Mouse (Mus musculus): ENCODE results near the gene Chrd.

Gene Chrd

DNA sequence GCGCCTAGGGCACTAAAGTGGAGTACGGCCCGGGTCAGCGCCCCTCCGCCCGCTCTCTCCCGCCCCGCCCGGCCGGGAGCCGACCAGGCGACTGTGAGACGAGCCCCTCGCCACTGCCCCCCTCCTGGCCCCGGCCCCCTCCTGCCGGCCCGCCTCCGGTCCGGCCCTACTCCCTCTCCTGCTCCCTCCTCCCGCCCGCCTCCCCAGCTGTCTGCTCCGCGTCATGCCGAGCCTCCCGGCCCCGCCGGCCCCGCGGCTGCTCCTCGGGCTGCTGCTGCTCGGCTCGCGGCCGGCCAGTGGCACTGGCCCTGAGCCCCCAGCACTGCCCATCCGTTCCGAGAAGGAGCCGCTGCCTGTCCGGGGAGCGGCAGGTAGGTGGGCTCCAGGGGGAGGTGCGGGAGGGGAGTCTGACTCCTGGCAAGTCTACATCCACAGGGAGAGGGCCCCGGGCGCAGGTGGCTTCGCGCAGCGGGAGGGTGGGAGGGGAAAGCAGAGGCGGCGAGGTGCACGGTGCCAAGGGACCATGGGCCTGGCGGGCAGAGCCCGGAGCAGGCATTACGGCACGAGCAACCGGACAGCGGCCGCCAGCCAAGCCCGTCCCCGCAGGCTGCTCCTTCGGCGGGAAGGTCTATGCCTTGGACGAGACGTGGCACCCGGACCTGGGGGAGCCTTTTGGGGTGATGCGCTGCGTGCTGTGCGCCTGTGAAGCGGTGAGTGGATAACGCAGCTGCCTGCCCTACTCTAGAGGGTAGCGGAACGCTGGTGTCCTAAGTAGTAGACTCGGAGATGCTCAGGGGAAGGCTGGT is at the start of gene Chrd:
Gene Chrd, plus strand, starts transcription at position 203 of the 806 bp plus-strand sequence.
- no peak for DNase-seq (ENCODE audit: extremely low read depth, low read depth, low spot score)

DNA sequence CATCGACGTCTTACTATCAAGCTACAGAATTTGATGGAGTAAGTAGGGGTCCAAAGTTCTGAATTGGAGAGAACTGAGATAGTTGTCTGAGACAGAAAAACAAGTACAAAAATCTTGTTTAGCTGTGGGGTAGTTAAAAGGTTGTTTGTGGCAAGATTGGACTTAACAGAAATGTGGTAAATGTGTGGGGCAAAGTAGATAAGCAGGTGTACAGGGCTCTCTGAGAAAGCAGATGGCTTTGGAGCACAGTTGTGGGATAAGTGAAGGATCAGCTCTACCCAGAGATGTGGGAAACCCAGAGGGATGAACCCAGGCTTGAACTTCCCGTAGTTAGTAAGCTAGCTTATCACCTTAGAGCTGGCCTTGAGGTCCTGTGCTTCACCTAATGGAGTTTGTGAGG is 42.2 kb upstream of the Chrd start:
- no peak for DNase-seq (ENCODE audit: extremely low read depth, low read depth, low spot score)

DNA sequence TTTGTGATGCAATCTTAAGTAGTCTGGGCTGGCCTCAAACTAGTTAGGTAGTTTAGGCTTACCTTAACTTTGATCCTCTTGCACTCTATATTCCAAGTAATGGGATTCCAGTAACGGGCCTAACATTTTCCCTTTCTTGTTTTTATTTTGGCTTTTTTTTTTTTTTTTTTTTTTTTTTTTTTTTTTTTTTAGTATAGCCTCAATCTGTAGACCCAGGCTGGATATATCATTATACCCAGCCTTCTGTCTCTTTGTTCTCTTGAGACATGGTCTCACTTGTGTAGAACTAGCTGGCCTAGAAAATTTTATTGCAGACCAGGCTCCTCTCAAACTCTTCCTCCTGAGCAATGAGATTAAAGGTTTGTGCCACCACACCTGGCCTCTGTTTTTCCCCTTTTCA is 41.3 kb upstream of the Chrd start:
- DNase-seq (ENCODE audit: extremely low read depth, low read depth, low spot score) = no peak

DNA sequence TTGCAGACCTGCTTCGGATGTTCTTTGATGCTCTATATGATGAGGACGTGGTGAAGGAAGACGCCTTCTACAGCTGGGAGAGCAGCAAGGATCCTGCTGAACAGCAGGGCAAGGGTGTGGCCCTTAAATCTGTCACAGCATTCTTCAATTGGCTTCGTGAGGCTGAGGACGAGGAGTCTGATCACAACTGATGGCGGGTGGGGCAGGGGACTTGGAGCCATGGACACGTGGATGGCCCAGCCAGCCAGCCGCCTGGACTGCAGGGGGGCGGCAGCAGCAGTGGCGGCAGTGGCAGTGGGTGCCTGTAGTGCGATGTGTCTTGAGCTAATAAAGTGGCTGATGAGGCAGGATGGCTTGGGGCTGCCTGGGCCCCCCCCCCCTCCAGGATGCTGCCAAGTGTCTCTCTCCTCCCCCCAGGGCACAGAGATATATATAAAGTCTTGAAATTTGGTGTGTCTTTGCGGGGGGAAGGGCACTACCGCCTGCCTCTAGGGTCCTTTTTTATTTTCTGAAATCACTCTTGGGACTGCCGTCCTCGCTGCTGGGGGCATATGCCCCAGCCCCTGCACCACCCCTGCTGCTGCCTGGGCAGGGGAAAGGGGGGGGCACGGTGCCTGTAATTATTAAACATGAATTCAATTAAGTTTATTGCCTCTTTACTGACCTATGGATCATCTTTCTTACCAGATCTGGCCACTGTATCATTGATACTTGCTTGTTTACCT is 40.5 kb upstream of the Chrd start:
- DNase-seq (ENCODE audit: extremely low read depth, low read depth, low spot score) = no peak

DNA sequence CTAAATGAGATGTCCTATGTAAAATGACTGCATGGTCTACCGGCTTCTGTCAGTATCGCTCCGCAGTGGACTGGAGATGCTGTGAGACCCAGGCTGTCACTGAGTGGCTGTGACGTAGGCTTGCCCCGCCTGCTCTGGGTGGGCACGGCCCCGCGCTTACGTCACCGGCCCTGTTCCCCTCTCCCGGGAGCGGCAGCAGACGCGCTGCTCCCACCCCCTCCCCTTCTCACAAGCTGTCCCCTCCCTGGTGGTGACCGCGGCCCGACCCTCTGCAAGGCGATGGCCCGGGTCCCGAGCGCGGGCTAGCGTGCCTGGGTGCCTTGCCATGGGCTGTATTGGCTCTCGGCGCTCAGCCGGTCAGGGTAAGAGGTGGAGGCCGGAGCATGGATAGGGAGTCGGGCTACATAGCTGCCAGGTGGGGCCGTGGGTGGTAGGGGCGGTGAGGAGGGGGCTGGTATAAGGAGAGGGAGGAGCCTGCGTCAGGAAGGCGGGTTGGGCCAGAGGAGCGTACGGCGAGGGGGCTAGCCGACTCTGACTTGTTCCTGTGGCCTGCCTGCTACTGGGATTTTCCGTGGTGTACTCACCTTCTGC is 39.7 kb upstream of the Chrd start, which contains the start of gene Fam131a:
Gene Fam131a, plus strand, starts transcription at position 131 of the 591 bp plus-strand sequence.
- DNase-seq (ENCODE audit: extremely low read depth, low read depth, low spot score) = no peak

DNA sequence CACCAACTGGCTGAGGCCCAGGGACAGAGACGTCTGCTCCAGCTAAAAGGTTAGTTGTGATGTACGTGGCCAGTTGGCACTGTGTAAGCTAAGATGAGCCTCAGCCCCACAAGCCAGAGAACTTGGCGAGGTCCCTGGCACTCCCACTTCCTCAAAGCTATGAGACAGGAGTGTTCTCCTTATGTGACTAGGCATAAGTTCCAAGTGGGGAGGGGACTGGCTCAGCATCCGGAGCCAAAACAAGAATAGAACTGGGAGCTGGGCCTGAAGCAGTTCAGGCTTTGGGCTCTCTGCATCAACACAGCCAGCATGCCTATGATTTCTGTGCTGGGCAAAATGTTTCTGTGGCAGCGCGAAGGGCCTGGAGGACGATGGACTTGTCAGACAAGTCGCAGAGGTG is 38.1 kb upstream of the Chrd start:
- DNase-seq (ENCODE audit: extremely low read depth, low read depth, low spot score) = no peak

DNA sequence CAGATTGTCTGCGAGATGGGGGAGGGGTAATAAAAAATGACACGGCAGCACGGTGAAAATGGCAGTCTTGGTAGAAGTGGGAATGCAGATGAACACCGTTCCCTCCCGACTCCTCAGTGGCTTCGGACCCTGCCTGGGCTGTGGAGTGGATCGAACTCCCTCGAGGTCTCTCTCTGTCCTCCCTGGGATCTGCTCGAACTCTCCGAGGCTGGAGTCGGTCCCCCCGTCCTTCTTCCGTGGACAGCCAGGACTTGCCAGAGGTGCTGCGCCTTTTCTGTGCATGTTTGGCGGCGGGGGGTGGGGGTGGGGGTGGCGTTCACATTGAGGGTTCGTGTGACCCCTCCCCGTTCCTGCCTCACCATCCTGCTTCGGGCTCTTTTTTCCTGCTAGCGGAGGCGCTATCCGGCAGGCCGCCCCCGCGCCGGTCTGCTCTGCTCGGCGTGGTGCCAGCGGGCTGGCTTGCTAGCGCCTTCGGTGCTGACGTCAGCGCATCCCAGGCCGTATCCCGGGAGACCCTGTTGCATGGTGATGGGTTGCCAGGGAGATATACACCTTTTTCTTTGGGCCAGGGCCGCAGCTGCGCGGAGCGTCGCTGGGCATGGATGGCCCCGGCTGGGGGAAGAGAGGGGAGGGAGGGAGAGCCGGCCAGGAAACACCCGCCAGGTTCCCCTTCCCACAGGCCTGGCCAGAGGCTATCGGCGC is 37.2 kb upstream of the Chrd start:
- no peak for DNase-seq (ENCODE audit: extremely low read depth, low read depth, low spot score)

DNA sequence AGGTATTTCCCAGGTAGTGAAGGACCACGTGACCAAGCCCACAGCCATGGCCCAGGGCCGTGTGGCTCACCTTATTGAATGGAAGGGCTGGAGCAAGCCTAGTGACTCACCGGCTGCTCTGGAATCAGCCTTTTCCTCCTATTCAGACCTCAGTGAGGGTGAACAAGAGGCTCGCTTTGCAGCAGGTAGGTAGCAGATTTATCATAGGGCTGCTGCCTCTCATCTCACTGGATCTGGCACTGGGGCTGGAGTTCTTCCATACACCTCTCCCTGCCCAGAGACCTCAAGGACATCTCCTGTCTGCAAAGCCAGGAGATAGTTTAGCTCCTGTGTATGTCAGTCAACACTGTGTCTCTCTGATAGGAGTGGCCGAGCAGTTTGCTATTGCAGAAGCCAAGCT is 33.7 kb upstream of the Chrd start:
- no peak for DNase-seq (ENCODE audit: extremely low read depth, low read depth, low spot score)

DNA sequence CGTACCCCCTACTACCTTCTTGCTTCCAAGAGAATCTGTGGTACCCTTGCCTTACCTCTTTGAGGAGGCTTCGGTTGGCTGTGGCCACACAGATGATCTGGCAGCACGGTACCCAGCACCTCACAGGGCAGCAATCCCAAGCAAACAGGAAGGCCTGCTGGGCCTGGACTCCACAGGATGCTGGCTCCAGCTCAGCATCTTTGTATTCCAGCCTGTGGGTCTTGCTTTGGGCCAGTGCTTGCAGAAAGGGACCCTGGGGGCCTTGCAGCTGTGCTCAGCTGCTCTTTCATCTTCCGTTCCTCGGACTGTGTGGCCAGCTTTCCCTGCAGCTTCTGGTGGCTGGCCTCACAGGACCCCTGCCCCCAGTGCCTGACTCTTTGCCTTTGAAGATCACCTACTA is 32.9 kb upstream of the Chrd start:
- no peak for DNase-seq (ENCODE audit: extremely low read depth, low read depth, low spot score)

DNA sequence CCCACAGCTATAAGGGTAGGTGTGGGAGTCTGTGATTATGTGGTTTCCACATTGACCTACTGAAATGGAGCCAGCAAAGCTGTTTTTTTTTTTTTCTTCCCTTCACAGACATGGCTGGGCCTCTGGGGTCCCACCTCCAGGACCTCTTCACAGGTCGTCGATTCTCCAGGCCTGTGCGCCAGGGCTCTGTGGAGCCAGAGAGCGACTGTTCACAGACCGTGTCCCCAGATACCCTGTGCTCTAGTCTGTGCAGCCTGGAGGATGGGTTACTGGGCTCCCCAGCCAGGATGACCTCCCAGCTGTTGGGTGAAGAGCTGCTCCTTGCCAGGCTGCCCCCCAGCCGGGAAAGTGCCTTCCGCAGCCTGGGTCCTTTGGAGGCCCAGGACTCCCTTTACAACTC is 31.6 kb upstream of the Chrd start:
- DNase-seq (ENCODE audit: extremely low read depth, low read depth, low spot score) = no peak

DNA sequence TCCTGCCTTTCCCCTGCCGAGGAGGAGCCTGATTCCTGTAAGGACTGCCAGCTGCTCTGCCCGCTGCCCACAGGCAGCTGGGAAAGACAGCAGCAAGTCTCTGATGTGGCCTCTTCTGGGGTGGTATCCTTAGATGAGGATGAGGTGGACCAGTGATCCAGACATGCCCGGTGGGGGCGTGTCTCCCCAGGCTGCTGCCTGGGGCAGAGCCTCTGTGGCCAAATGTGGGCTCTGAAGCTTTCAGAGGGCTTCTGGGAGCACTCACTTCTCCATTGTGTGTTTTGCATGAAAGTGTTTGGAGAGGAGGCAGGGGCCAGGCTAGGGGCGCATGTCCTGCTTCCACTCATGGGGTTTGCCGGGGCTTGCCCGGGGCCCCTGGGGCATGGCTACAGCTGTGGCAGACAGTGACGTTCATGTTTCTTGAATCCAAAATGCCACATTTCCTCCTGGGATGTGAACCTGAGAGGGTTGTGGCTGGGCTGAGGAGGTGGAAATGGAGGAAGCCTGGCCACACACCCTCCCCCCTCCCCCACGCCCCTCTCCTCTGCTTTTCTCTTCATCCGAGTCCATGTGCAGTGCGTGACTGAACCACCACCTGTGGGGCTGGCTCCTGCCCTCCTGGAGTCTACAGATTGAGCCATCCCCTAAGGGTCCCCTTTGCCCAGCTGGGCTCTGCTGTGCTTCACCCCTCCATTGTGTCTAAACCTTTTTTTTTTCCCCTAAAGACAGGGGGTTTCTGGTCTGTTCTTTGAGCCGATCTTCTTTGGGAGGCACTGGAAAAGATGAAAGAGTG is 31.0 kb upstream of the Chrd start:
- no peak for DNase-seq (ENCODE audit: extremely low read depth, low read depth, low spot score)

DNA sequence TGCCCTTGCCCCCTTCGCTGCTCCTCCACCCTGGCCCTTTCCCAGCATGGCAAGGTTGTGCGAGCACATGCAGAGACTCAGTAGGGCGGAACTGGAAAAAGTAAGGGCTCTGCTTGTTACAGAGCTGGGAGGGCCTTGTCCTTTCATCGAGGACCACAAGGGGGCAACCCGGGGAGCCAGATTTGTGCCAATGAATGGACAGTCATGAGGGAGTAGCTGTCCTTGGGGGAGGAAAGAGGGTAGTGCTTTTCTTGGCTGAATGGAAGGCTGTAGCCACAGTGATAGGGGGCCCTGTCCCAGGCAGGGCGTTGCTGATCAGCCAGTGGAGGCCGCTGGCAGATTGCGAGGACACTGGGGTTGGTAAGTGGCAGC is 30.4 kb upstream of the Chrd start:
- no peak for DNase-seq (ENCODE audit: extremely low read depth, low read depth, low spot score)

DNA sequence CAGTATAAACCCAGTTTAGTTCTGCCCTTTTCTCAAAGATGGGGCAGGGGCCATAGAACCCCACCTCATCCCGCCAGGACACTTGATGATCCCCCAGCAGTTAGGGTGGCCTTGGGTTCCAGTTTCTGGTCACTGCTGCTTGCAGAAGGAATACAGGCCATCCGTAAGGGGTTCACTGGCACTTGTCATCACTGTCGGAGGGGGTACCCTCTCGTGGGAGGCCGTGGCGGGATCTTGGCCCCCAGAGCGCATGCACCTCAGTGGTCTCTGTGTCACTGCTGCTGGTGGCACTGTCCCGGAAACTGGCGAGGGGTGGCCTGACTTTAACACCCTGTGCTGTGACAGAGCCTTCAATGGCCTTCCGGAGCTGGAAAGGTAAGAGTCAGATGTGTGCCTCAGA is 29.9 kb upstream of the Chrd start:
- DNase-seq (ENCODE audit: extremely low read depth, low read depth, low spot score) = no peak

DNA sequence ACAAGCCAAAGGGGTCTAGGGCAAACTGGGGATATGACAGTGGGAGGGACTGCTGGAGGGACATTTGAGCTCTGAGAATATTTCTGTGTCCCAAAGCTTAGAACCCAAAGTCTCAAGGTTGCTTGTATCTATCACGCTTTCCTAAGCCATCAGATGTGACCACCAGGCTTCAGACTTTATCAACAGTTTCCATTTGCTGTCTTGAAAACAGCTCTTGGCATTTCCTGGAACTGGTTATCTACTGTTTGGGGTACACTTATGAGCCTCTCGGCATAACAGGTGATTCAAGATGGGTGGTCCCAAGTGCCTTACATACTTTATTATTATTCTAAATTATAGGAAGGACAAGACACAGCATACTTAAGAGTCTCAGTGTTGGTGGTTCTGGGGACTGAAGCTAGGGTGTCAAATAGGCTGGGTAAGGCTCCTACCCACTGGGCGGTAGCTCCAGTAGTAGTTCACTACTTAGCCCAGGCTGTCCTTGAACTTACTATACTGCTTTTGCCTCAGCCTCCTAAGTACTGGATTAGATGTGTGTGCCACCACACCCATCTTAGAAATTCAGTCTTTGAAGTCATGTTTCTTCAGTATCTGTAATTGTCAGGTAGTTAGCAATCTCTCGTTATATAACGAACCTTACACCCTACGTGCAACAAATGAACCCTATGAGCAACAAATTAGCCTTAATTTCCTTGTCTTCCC is 29.1 kb upstream of the Chrd start:
- DNase-seq (ENCODE audit: extremely low read depth, low read depth, low spot score) = no peak

DNA sequence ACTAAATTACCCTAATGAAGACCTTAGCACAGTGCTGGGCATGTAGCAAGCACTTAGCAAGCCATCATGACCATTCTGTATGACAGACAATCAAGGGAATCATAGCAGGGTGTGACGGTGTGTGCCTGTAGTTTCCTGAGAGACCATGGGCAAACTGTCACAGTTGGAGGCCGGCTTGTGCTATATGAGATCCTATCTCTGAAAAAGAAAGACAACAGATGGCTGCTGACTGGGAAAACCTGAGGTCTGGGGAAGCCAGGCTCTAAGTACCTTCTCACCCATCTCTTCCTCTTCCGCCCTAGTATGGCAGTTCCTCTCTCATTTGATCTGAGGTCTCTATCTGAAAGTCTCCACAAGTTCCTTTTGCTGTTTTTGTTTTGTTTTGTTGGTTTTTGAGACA is 27.1 kb upstream of the Chrd start:
- DNase-seq (ENCODE audit: extremely low read depth, low read depth, low spot score) = no peak

DNA sequence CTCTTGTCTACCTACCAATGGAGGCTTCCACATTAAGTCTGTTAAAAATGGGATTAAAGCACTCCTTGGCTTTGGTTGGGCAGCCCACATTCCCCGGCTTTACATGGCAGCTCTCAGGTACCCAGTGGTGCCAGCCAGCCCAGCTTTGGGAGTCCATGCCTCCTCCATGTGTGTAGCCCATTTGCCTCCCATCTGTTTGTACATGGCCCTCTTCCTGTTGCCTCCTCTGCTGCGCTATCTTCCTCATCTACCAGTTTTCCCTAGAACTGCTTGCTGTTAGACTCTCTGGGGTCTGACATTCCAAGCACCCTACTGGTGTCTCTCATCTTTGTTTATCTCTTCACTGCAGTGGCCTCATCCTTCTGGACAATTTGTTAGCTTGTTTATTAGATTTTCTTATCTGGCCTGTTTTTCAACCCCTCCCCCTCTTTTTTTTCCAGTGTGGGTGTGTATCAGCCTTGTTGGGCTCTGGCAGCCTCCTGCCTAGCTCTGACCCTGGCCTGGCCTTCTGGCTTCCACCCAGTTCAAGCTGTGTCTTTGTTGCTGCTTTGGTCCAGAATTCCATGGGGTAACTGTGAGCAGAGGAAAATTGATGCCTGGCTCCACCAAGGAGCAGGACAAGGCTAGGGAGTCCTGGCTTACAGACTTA is 26.4 kb upstream of the Chrd start:
- no peak for DNase-seq (ENCODE audit: extremely low read depth, low read depth, low spot score)

DNA sequence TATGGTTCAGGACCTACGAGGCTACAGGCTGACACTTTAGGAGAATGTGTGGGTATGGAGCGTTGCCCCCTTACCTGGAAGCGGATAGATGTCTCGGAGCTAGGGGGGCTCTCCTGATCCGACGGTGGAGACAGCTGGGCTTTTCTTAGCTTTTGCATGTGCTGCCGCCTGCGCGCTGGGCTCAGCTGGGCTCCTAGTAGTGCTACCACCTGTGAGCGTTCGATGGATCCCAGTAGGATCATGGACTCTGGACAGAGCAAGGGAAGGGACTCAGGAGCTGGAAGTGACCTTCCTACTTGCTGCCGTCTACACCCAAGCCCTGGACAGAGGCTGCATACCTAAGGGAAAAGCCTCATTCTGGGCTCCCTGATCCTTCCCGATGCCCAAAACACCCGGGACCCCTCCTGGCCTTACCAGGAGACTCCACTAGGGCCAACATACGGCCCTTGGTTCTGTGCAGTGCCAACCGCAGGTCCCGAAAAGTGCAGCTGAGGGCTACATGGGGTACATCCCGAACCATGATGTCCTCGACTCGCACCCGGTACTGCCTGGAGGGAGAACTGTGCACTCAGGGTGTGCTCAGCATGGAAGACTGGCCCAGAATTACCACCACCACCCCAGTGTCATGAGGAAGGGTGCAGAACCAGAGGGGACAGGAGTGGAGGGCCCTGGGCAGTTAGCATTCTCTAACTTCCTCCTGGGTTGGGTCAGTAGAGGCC is 24.5 kb upstream of the Chrd start:
- DNase-seq (ENCODE audit: extremely low read depth, low read depth, low spot score) = no peak

DNA sequence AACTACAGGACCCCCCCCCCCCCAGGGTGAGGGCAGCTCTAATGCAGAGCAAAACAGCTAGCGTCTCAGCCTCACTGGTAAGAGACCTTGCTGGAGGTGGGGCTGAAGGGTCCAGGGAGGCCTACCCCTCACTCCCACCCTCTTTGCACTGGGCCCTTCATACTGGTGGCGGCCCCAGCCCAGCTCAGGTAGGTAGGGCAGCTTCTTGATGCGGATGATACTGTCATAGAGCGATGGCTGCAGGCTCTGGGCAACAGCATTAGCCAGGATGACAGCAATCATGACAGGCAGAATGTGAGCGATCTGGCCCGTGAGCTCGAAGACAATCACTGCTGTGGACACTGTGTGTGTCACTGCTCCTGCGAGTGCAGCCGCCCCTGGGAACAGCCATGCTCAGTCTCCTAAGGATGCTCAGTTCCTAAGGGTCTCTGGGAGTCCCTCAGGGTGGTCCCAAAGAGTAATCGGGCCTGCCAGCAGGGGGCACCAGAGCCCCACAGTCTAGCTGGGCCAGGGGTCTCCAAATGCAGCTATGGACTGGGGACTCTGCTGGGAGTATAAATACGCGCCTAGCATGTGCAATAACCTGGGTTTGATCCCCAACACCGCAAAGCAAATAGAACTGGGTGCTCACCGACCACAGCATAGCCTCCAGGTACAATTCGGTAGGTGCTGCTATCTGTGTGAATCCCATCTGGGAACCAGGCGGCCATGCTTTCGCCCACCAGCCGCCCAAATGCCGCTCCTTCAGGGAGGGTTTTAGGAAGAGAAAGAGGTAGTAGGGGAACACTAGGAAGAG is 23.8 kb upstream of the Chrd start:
- DNase-seq (ENCODE audit: extremely low read depth, low read depth, low spot score) = no peak

Measured in fat pad, adult 2 months (tissue).